Mouse (Mus musculus) erythroblast, embryonic 14.5 days (primary cell): ENCODE data around the gene Tecpr1.

Experiments used
- GATA1 ChIP-seq: IDR thresholded peaks from 2 replicates; pipeline ENCODE4 v1.6.1; 2012; ENCODE audit warnings: low read length, inconsistent platforms, mixed read lengths
- TAL1 ChIP-seq: IDR thresholded peaks from 3 replicates; pipeline ENCODE4 v1.6.1; 2012; ENCODE audit warnings: low read length, inconsistent platforms, mixed read lengths

GRCm38 (mm10) chr5:144259228-144259627, 35.8 kb upstream of the Tecpr1 start:
- TF ChIP-seq GATA1 (no peak), TAL1 (no peak)
